Mouse (Mus musculus): ENCODE measurements around the gene Exosc7. TPM values are rescaled to one million over a fixed set of nuclear protein-coding genes. Genes with fewer than 3 reads are reported as not detected.

Exosc7 gene
- polyA plus RNA-seq (2012; rRNA removed): 30.1 and 33.1 TPM in 2 replicates

DNA sequence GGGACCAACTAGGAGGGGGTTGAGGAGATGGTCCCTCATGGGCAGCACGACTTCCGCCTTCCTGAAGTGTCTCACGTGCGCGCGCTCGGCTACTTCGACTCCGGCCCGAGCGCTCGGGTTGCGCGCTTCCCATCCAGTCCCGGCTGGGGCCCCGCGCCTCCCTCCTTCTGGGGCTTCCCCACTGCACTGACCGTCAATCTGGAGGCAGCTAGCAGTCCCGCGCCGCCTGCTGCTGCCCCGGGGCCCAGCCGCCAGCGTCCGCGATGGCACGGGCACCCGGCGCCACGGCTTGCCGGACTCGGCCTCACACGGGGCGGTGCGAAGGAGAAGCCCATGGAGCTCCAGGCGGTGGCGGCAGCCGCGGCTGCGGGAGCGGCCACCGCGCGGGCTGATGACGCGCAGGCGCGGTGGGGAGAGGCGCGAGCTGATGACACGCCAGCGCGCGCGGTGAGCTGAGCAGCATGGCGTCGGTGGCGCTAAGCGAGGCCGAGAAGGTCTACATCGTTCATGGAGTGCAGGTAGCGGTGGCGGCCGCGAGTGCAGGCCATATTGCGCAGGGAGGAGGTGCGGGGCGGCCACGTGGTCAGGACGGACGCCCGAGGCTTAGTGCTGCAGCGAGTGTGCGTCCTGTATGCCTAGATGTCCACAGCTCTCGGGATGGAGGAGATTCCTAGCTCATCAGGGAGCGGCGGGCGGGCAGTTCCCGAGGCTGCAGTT lies at the start of gene Exosc7, which contains the start of gene Zdhhc3:
Gene Exosc7, plus strand, starts transcription at position 411 of the 717 bp plus-strand sequence.
Gene Zdhhc3, minus strand, starts transcription at position 401 of the 717 bp plus-strand sequence.

DNA sequence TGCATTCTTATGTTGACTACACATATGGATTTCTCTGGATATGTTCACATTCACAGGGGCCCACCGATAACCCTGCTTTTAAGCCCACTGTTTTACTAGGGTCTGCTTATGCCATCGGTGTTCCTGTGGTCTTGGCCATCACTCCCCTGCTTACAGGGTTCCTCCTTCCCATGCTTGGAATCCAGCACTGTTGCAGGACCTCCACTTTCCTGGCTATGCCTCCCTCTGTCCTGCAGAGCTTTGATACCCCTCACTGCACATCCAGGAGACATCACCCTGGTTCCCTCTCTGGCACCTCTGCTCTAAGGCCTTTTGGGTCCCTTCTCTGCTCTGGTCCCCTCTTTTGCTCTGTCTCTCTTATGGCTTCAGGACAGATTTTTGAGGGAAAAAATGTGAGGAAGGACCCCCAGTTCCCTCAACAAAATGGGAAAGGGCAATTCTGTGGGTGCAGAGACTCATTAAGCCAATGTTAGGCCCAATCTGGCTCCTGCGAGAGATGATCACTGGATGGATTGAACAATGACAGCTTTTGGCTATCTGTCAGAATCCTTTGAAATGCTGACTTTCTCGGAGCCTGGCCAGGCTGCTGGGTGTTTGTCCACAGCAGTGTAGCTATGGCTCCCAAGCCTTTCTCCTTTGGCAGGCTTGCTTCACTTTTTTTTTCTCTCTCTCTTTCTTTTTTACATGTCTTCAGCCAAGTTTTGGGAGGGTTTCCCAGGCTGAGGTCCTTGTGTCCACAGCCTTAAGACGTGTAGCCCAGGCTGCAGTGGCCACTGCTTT lies 37.4 kb downstream of the Exosc7 start, which contains the start of gene Clec3b:
Gene Clec3b, plus strand, starts transcription at position 706 of the 780 bp plus-strand sequence.

Other genes with a start within 250 kb of the Exosc7 start
- 29.6 and 29.7 TPM in 2 replicates for gene Zfp445, start 247.2 kb upstream of the Exosc7 start, polyA plus RNA-seq (2012; rRNA removed)
- gene Zkscan7, start 227.5 kb upstream of the Exosc7 start, polyA plus RNA-seq (2012; rRNA removed): 3.1 and 3.9 TPM in 2 replicates
- gene Zfp105, start 190.1 kb upstream of the Exosc7 start, polyA plus RNA-seq (2012; rRNA removed): 1.8 and 1.9 TPM in 2 replicates
- 1.3 and 1.5 TPM in 2 replicates for gene 1110059G10Rik, start 162.2 kb upstream of the Exosc7 start, polyA plus RNA-seq (2012; rRNA removed)
- 1.3 and 6.7 TPM in 2 replicates for gene Kif15, start 162.2 kb upstream of the Exosc7 start, polyA plus RNA-seq (2012; rRNA removed)
- 28.2 and 34.1 TPM in 2 replicates for gene Tmem42, start 91.9 kb upstream of the Exosc7 start, polyA plus RNA-seq (2012; rRNA removed)
- 0.15 and 0.24 TPM in 2 replicates for gene Tgm4, start 78.5 kb upstream of the Exosc7 start, polyA plus RNA-seq (2012; rRNA removed)
- gene Zdhhc3, start within 50 bp of the Exosc7 start, polyA plus RNA-seq (2012; rRNA removed): 251 and 334 TPM in 2 replicates
- gene Clec3b, start 37.7 kb downstream of the Exosc7 start, polyA plus RNA-seq (2012; rRNA removed): 89.9 and 107 TPM in 2 replicates
- 9.1 and 9.4 TPM in 2 replicates for gene Cdcp1, start 102.8 kb downstream of the Exosc7 start, polyA plus RNA-seq (2012; rRNA removed)
- 85.7 and 178 TPM in 2 replicates for gene Tmem158, start 147.5 kb downstream of the Exosc7 start, polyA plus RNA-seq (2012; rRNA removed)